Mouse (Mus musculus) kidney, postnatal 10 days (tissue): ENCODE data around the gene Zfp711.
A peak's percentile ranks its signal among the peaks of the same experiment; 100 is the strongest.

Experiments used
- DNase-seq: peaks from one replicate; pipeline ENCODE4 v3.0.0; 2021; ENCODE audit warnings: mixed read lengths

Gene Zfp711

DNA sequence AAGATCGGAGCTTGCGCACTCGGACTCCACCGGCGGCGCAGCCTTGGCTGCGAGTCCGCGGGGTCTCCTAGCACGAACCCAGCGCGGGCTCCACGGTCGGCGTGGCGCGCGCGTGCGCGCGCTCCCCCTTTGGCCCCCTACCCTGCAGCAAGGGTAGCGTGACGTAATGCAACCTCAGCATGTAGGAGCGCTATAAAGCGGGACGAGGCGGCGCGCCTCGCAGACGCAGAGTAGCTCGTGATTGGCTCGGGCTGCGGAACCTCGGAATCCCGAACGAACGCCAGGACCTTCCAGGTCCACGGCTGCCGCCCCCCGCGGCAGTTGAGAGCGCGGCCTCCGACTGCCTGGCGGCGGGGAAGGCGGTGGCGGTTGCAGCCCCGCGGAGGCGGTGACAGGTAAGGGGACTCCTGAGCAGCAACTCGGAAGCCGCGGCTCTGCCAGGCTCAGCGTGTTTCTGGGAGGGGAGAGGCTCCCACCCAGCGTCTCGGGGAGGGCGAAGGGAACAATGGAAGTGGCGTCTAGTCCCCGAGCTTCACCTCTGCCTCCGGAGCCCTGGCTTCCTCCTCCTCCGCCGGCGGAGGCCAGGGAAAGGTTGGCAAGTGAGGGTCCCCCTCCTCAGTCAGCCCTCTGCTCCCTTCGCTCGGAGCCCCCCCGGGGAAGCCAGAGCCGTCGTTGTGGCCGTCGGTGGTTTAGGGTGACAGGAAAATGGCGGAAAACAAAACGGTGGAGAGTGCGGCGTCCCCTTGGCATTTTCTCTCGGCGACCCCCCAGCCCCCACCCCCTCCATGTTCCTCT, at the start of gene Zfp711:
Gene Zfp711 (plus strand): TSS at position 16 of the 795 bp plus-strand sequence.
- DNase-seq, result peak; percentile 77

DNA sequence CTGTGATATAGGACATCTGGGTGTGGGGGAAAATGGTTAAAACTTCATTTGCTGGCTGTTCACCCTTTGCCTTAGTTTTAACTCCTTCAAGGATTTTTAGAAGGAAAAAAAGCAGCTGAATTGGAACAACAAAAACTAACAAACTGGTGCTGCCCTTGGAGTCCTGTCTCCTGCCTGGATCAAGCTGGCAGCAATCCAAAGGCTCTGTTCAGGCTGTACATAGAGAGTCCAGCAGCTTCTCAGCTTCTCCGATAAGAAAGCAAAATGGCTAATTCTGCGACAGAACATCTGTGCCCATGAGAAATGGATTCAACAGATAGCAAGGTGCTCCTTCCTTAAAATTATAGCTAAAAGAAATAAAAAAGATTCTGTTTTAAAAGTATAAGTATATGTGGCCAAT, 32.6 kb upstream of the Zfp711 start:
- DNase-seq, result peak; percentile 4

DNA sequence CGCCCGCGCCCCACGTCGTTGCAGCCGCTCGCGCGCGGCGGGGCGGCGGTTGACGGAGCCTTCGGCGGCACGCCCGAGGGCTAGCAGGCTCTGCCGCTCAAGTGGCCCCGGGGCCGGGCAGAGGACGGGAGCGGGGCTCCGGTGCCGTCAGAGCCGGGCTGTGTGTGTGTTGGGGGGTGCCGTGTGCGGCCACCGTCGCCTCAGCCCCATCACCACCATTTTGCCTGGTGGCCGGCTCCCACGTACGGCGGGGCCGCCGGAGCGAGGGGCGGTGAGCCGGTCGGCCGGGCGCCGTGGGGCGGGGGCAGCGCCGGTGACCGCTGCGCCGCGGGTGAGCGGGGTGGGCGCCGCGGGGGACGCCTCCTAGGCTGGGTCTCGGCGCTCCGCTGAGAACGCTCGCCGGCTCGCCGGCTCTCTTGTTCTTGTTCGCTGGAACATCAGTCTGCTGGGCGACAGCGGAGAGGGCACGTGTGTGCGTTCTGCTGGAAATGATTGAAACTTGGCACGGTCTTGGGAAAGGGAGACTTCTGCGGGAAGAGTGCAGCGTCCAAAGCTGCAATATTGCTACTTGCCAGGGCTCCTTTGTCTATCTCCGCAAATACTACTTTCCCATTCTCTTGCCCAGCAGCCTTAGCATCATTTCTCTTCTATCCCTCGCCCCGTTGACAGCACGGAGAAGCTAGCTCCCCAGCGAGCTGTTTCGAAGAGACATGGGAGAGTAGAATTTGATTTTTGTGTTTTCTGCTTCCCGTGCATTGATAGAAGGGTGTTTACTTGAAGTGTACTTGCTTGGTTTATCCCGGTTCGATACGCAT, 1.2 kb downstream of the Zfp711 start:
- DNase-seq, result peak; percentile 35

DNA sequence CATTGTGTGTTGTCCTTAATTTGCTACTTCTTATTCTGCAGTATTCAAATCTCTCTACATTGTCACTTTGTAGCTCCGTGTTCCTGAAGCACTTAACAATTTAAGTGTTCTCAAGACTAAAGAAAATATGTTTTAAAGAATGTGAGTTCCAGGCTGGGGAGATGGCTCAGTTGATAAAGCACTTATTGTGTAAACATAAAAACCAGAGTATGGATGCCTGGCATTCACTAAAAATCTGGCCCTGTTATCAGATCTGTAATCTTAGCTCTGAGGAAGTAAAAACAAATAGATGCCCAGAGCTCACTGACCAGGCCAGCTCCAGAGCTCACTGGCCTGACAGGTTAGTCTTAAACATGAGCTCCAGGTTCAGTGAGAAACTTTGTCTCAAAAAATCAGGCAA, 75.2 kb downstream of the Zfp711 start:
- DNase-seq, result no peak

DNA sequence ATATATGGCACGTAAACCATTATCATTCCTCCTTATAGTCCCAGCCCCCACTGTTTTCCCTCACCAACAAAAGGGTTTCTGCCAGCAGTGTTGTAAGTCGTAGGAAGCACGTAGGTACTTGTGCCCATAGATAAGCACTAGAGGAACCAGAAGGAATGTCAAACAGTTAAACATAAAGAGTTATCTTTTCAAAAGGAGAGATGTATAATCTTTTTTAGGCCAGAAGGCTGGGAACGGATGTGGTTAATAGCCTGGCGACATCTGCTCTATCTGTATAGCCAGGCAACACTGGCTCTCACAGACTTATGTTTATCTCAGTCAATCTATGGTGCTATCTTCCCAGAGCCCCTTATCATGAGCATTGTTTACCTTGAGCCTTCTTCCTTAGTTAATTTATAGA, 80.3 kb downstream of the Zfp711 start:
- no peak for DNase-seq
